Mouse (Mus musculus): ENCODE measurements around the gene Olfr154.
"Not testable (repeated sequence)": the region's sequence is repeated elsewhere in the genome, so short reads cannot be mapped to it uniquely, and the experiment has no call there.

Gene Olfr154

DNA sequence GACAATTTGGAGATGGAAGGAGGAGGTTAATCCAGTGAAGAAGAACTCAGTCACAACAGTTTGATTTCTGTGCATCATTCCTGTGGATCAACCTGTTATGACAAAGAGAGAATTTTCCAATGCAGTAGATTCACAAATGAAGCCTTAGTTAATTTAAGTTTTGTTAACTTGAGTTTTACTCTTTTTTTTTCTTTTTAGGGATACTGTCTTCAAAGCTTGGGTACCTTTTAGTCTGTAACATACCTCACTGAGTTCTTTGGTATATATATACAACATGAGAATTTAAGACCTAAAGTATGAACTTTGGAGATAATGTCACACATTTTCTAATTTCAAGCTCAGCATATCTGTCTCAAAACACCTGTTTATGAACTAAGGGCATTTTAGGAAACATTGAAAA is at the start of gene Olfr154:
Gene Olfr154, minus strand, starts transcription at position 101 of the 400 bp plus-strand sequence.
- not testable (repeated sequence) for DNase-seq

DNA sequence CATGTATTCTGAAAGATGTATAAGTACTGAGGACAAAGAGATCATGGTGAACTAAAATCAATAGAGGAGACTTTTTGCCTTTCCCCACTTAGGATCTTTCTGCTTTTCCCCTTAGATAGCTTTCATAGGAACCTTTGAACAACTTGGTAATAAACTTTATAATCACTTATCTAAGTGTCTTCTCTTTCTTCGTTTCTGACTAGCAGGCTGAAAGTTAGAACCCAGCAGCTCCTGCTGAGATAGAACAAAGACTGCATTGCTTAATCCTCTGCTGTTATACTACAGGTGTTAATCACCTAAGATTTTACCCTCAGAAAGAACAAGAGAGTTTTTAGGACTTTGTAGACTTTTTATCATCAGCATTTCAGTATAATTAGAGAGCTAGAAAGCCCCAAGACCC is 46.9 kb upstream of the Olfr154 start:
- DNase-seq: no peak

DNA sequence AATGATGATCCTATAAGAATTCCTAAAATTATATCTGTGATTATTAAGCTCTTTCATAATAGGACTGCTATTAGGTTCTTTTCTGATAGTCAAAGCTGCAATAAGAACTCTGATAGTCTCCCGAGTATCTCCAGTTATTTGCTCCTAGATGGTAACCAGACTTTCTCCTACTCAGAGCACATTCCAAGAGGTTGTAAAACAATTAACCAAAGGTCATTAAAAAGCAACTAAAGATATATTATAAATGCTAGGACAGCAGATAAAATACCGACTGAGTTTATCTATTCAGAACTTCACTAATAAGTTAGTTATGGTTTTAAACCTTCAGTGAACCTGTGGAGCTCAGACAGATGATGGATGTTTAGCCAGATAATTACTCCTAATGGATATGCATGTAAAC is 46.4 kb upstream of the Olfr154 start:
- DNase-seq: not testable (repeated sequence)

DNA sequence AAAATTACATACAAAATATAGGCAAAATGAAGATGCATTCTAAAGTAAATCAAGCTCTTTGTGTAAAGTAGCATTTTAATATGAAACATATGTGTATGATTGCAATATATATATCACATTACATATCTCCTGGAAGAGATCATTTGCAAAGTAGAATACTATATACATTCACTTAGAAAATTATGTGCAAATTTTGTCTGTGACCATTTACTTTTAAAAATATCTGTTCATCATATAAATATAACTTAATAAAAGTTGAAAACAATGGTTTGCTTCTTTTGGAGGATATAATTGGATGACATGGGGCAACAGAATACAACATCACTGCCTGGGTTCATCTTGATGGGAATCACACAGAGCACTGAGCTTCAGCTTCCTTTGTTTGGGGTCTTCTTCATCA is 24.9 kb upstream of the Olfr154 start, which contains the start of gene Olfr1008:
Gene Olfr1008, plus strand, starts transcription at position 301 of the 400 bp plus-strand sequence.
- DNase-seq: no peak

DNA sequence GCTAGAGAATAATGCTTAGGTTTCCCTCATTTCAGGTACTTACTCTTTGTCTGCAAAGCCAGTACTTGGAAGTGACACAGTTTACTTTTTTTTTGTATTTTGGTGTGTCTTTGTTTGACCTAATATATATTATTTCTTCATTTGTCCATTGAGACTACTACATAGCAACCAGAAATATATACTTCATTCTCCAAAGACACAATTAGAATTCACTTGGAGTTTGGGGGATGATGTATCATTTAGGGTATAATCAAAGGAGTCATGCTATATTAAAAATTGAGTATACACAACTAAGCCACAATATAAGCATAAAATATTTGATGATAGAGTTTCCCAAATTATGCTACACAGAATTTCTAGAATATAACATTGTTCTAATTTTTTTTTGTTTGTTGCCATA is 14.4 kb upstream of the Olfr154 start, which contains the start of gene Olfr1006:
Gene Olfr1006, minus strand, starts transcription at position 101 of the 400 bp plus-strand sequence.
- no peak for DNase-seq

DNA sequence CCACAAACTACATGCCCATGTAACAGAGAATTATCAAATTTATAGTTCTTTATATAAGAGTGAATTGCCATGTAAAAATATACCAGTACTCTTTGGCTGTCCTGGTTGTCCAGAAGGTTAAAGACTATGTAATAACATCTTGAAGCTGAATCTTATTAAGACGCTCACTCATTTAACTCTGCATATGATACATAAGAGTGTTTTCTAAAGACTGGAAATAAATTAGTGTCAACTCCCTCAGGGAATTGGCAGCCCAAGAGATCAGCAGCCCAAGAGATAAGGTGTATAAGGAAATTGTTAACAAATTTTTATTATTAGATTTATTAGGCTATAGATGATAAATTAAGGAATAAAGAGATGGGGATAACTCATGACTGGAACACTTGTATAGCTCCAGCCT is 13.7 kb downstream of the Olfr154 start, which contains the start of gene Olfr1002:
Gene Olfr1002, minus strand, starts transcription at position 101 of the 400 bp plus-strand sequence.
- DNase-seq: no peak

Measured in kidney, adult 9 months (tissue).